ENCODE assay signal across 11 mouse cellular contexts in the genomic region with DNA sequence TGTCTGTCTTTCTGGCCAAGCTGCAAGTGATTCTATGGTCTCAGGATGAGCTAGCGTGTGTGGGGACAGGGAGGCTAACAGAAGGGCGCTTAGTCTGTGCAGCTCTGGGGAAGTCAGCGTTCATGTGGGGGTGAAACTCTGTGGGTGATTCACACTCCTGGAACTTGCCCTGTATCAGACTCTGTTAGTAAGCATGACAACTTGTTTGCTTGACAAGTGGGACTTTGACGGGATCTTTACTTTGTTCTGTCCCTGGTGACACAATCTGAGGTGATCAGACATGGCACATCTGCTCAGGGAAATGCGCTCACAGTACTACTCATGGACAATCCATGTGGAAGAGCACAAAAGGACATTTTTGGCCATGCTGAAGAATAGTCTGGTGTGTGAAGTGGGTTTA.
"Had no signal": no experiment of that assay in that cellular context is flagged by ENCODE, and none has a peak within 500 bp of the region (broad histone marks: within the 10 kb centered on the region; RNA-seq: fewer than 3 reads in every experiment).

No protein-coding gene starts in this region.

- H3K9ac ChIP-seq: liver, embryonic 14.5 days; lung, embryonic 14.5 days; midbrain, embryonic 12.5 days; neural tube, embryonic 13.5 days; neural tube, embryonic 15.5 days had no signal

- H3K36me3 ChIP-seq: midbrain, embryonic 12.5 days; neural tube, embryonic 13.5 days; neural tube, embryonic 15.5 days had no signal

- H3K4me3 ChIP-seq: megakaryocyte, embryonic 14.5 days; midbrain, embryonic 12.5 days; myocyte; neural tube, embryonic 13.5 days; neural tube, embryonic 15.5 days had no signal

- ATAC-seq: midbrain, embryonic 16.5 days had no signal

- H3K9me3 ChIP-seq: megakaryocyte, embryonic 14.5 days; midbrain, embryonic 12.5 days; neural tube, embryonic 13.5 days; neural tube, embryonic 15.5 days had no signal

- H3K27me3 ChIP-seq: megakaryocyte, embryonic 14.5 days; midbrain, embryonic 12.5 days; neural tube, embryonic 13.5 days; neural tube, embryonic 15.5 days had no signal

- H3K4me1 ChIP-seq: midbrain, embryonic 12.5 days had no signal

- H3K27ac ChIP-seq: liver, embryonic 14.5 days; macrophage; midbrain, embryonic 12.5 days; neural tube, embryonic 13.5 days; neural tube, embryonic 15.5 days had no signal

- DNase-seq: right cerebral cortex, postnatal 25 days had no signal

- H3K4me2 ChIP-seq: liver, embryonic 11.5 days; lung, embryonic 14.5 days; midbrain, embryonic 12.5 days; neural tube, embryonic 13.5 days; neural tube, embryonic 15.5 days had no signal
